Mouse (Mus musculus) limb, embryonic 14.5 days (tissue): ENCODE measurements at regions not wholly inside any gene's neighbourhood (a gene's known extent, or its start where the extent isn't known, plus 50 kb on each side); places are given as distances from the start of the nearest gene placed in this dataset.

Experiments
- ATAC-seq: fragments of 200-750 bp; cut with Nextera tagmentation; 2 replicates; pipeline ENCODE4 v1.8.0; 2017; ENCODE audit warnings: low read depth, moderate number of reproducible peaks, moderate TSS enrichment; ENCODE audit not compliant: low FRiP score
- DNase-seq: peaks from one replicate; pipeline ENCODE4 v3.0.0-alpha.2; 2015; ENCODE audit warnings: low spot score
- H3K27ac ChIP-seq: fragments of 300-500 bp; sonication (generic); replicated peaks from 2 replicates; pipeline ENCODE4 v1.5.1; 2014; ENCODE audit warnings: low read depth, mild to moderate bottlenecking, low read length, moderate library complexity, mixed read lengths
- H3K27me3 ChIP-seq: fragments of 300-500 bp; sonication (generic); 2 replicates; pipeline ENCODE4 v1.6.1; 2014; ENCODE audit warnings: low read length, mixed read lengths; ENCODE audit not compliant: control insufficient read depth, insufficient read depth
- H3K36me3 ChIP-seq: fragments of 300-500 bp; sonication (generic); 2 replicates; pipeline ENCODE4 v1.6.1; 2014; ENCODE audit warnings: mild to moderate bottlenecking, low read length, moderate library complexity, mixed read lengths; ENCODE audit not compliant: control insufficient read depth, insufficient read depth
- H3K4me1 ChIP-seq: fragments of 300-500 bp; sonication (generic); 2 replicates; pipeline ENCODE4 v1.6.1; 2014; ENCODE audit warnings: antibody characterized with exemption, low read length, mixed read lengths; ENCODE audit not compliant: control insufficient read depth, insufficient read depth
- H3K4me2 ChIP-seq: fragments of 300-500 bp; sonication (generic); replicated peaks from 2 replicates; pipeline ENCODE4 v1.6.1; 2014; ENCODE audit warnings: low read depth, mild to moderate bottlenecking, low read length, moderate library complexity; ENCODE audit not compliant: severe bottlenecking
- H3K4me3 ChIP-seq: fragments of 300-500 bp; sonication (generic); replicated peaks from 2 replicates; pipeline ENCODE4 v1.5.1; 2014; ENCODE audit warnings: low read length
- H3K9ac ChIP-seq: fragments of 300-500 bp; sonication (generic); 2 replicates; pipeline ENCODE4 v1.6.1; 2014; ENCODE audit warnings: mild to moderate bottlenecking, low read depth, low read length, moderate library complexity; ENCODE audit not compliant: severe bottlenecking
- H3K9me3 ChIP-seq: fragments of 300-500 bp; sonication (generic); 2 replicates; pipeline ENCODE4 v1.6.1; 2016; ENCODE audit warnings: low read length; ENCODE audit not compliant: control insufficient read depth
- POLR2A ChIP-seq: fragments of 200-500 bp; IDR thresholded peaks from 2 replicates; pipeline ENCODE4 v1.8.0; 2012; ENCODE audit warnings: inconsistent platforms, mild to moderate bottlenecking, moderate library complexity, borderline replicate concordance; ENCODE audit not compliant: insufficient read depth, insufficient read length; ENCODE audit errors: extremely low read depth
- WGBS: fragments of 180-500 bp; shearing (Covaris S2); extraction: QIAGEN DNeasy Blood & Tissue Kit; methylation state at CpG from one replicate; pipeline ENCODE4 v1.1.7; 2014; 5-methylcytosine and 5-hydroxymethylcytosine counted together

- no peak for DNase-seq
- Histone ChIP-seq H3K4me1 (peaks cover 13% of the 10 kb centered on the region), H3K4me3 (no peak overlapping the region), H3K4me2 (no peak overlapping the region), H3K27me3 (no peaks in the 10 kb centered on the region), H3K9me3 (no peaks in the 10 kb centered on the region), H3K36me3 (no peaks in the 10 kb centered on the region), H3K27ac (no peak overlapping the region), H3K9ac (no peak overlapping the region)
- WGBS = 21% methylated on average over 2 of the region's 2 CpGs
- ATAC-seq = no peak
- no peak for TF ChIP-seq POLR2A
These were observed 169.6 kb upstream of the Jarid2 start for GRCm38 (mm10) chr13:44559706-44560105.

- no peaks in the 10 kb centered on the region for H3K9me3 ChIP-seq
- ATAC-seq (no peak; the same call in 1 of the 2 replicates), DNase-seq (peak; percentile 14)
- no peak for TF ChIP-seq POLR2A
- 0 out of 2 replicates have a peak, but pooled peaks cover 7% of the 10 kb centered on the region for H3K4me1 ChIP-seq
- no peak overlapping the region for H3K27ac ChIP-seq
- no peak overlapping the region for H3K4me3 ChIP-seq
- H3K36me3 ChIP-seq = no peaks in the 10 kb centered on the region
- 36% methylated on average over 11 of the region's 11 CpGs for WGBS
- no peak overlapping the region for H3K4me2 ChIP-seq
- H3K9ac ChIP-seq = no peak overlapping the region
- H3K27me3 ChIP-seq = no peaks in the 10 kb centered on the region
These were observed 164.6 kb upstream of the Jarid2 start for GRCm38 (mm10) chr13:44564705-44565104.

GRCm38 (mm10) chr13:44567696-44568095 lies 161.6 kb upstream of the Jarid2 start:
- no peaks in the 10 kb centered on the region for H3K36me3 ChIP-seq
- TF ChIP-seq POLR2A = no peak
- H3K27me3 ChIP-seq = no peaks in the 10 kb centered on the region
- H3K27ac ChIP-seq = no peak overlapping the region
- H3K4me1 ChIP-seq = 0 out of 2 replicates have a peak, but pooled peaks cover 7% of the 10 kb centered on the region
- ATAC-seq (no peak), DNase-seq (no peak)
- WGBS = 55% methylated on average over 2 of the region's 2 CpGs
- H3K4me2 ChIP-seq = no peak overlapping the region
- H3K9ac ChIP-seq = no peak overlapping the region
- no peak overlapping the region for H3K4me3 ChIP-seq
- H3K9me3 ChIP-seq = peaks cover 3% of the 10 kb centered on the region; the same call in 1 of the 2 replicates

- Histone ChIP-seq H3K4me2 (no peak overlapping the region), H3K4me3 (no peak overlapping the region), H3K27me3 (no peaks in the 10 kb centered on the region), H3K36me3 (no peaks in the 10 kb centered on the region), H3K4me1 (no peaks in the 10 kb centered on the region), H3K9ac (no peak overlapping the region), H3K27ac (no peak overlapping the region), H3K9me3 (peaks cover 3% of the 10 kb centered on the region; the same call in 1 of the 2 replicates)
- WGBS = 44% methylated on average over 3 of the region's 3 CpGs
- ATAC-seq (peak; percentile 23; the same call in 1 of the 2 replicates), DNase-seq (peak; percentile 42)
- TF ChIP-seq POLR2A = no peak
These were observed 160.0 kb upstream of the Jarid2 start for GRCm38 (mm10) chr13:44569241-44569778.

GRCm38 (mm10) chr13:44573463-44573862 lies 155.8 kb upstream of the Jarid2 start:
- no peaks in the 10 kb centered on the region for H3K27me3 ChIP-seq
- H3K4me3 ChIP-seq = no peak overlapping the region
- no peak for TF ChIP-seq POLR2A
- no peaks in the 10 kb centered on the region for H3K36me3 ChIP-seq
- no peak for DNase-seq
- peaks cover 3% of the 10 kb centered on the region; the same call in 1 of the 2 replicates for H3K9me3 ChIP-seq
- no peaks in the 10 kb centered on the region for H3K4me1 ChIP-seq
- H3K27ac ChIP-seq = no peak overlapping the region
- no peak overlapping the region for H3K4me2 ChIP-seq
- 11% methylated on average over 7 of the region's 7 CpGs for WGBS
- ATAC-seq = no peak
- no peak overlapping the region for H3K9ac ChIP-seq
